Mouse (Mus musculus): Measurements from ENCODE around the gene Arl14ep. TPM values are rescaled to one million over a fixed set of nuclear protein-coding genes. Genes with fewer than 3 reads are reported as not detected.
A peak's percentile ranks its signal among the peaks of the same experiment; 100 is the strongest.

The Arl14ep gene
- polyA plus RNA-seq, 1 experiment = 26.1 TPM

- Histone ChIP-seq H3K4me3 (ENCODE audit: insufficient read depth, low read length) (no peak overlapping the region), H3K4me1 (ENCODE audit: control insufficient read depth, insufficient read depth, low read length) (no peaks in the 10 kb centered on the region), H3K27ac (ENCODE audit: insufficient read depth, low read length) (no peak overlapping the region)
- TF ChIP-seq POLR2A (IDR thresholded peaks at IDR 0.05; ENCODE audit: extremely low read depth, insufficient read depth, low read length) = no peak
- no peak for TF ChIP-seq CTCF (IDR thresholded peaks at IDR 0.05; ENCODE audit: extremely low read depth, insufficient read depth, low read length)
Observed at GRCm38 (mm10) chr2:106959380-106959779, 14.8 kb downstream of the Arl14ep start.

- TF ChIP-seq CTCF (IDR thresholded peaks at IDR 0.05; ENCODE audit: extremely low read depth, insufficient read depth, low read length) = no peak
- TF ChIP-seq POLR2A (IDR thresholded peaks at IDR 0.05; ENCODE audit: extremely low read depth, insufficient read depth, low read length) = no peak
- no peak overlapping the region for H3K27ac ChIP-seq (ENCODE audit: insufficient read depth, low read length)
- no peaks in the 10 kb centered on the region for H3K4me1 ChIP-seq (ENCODE audit: control insufficient read depth, insufficient read depth, low read length)
- no peak overlapping the region for H3K4me3 ChIP-seq (ENCODE audit: insufficient read depth, low read length)
Observed at GRCm38 (mm10) chr2:106958916-106959315, 15.3 kb downstream of the Arl14ep start.

GRCm38 (mm10) chr2:106956146-106956545 is 18.1 kb downstream of the Arl14ep start:
- TF ChIP-seq CTCF (IDR thresholded peaks at IDR 0.05; ENCODE audit: extremely low read depth, insufficient read depth, low read length) = no peak
- TF ChIP-seq POLR2A (IDR thresholded peaks at IDR 0.05; ENCODE audit: extremely low read depth, insufficient read depth, low read length) = no peak
- H3K27ac ChIP-seq (ENCODE audit: insufficient read depth, low read length) = no peak overlapping the region
- no peaks in the 10 kb centered on the region for H3K4me1 ChIP-seq (ENCODE audit: control insufficient read depth, insufficient read depth, low read length)
- no peak overlapping the region for H3K4me3 ChIP-seq (ENCODE audit: insufficient read depth, low read length)

- Histone ChIP-seq H3K4me3 (ENCODE audit: insufficient read depth, low read length) (no peak overlapping the region), H3K4me1 (ENCODE audit: control insufficient read depth, insufficient read depth, low read length) (no peaks in the 10 kb centered on the region)
- no peak for TF ChIP-seq POLR2A (IDR thresholded peaks at IDR 0.05; ENCODE audit: extremely low read depth, insufficient read depth, low read length)
- peak; percentile 26; the same call in 1 of the 2 replicates for TF ChIP-seq CTCF (IDR thresholded peaks at IDR 0.05; ENCODE audit: extremely low read depth, insufficient read depth, low read length)
Observed at GRCm38 (mm10) chr2:106955621-106956020, 18.6 kb downstream of the Arl14ep start.

GRCm38 (mm10) chr2:106954975-106955374 is 19.2 kb downstream of the Arl14ep start:
- no peak for TF ChIP-seq CTCF (IDR thresholded peaks at IDR 0.05; ENCODE audit: extremely low read depth, insufficient read depth, low read length)
- no peak for TF ChIP-seq POLR2A (IDR thresholded peaks at IDR 0.05; ENCODE audit: extremely low read depth, insufficient read depth, low read length)
- H3K4me3 ChIP-seq (ENCODE audit: insufficient read depth, low read length) = no peak overlapping the region
- H3K4me1 ChIP-seq (ENCODE audit: control insufficient read depth, insufficient read depth, low read length) = no peaks in the 10 kb centered on the region
- H3K27ac ChIP-seq (ENCODE audit: insufficient read depth, low read length) = no peak overlapping the region

More at GRCm38 (mm10) chr2:106955621-106956020, 18.6 kb downstream of the Arl14ep start:
- H3K27ac ChIP-seq (ENCODE audit: insufficient read depth, low read length) = no peak overlapping the region

GRCm38 (mm10) chr2:106942451-106942850 is 31.8 kb downstream of the Arl14ep start:
- TF ChIP-seq CTCF (IDR thresholded peaks at IDR 0.05; ENCODE audit: extremely low read depth, insufficient read depth, low read length) = no peak
- TF ChIP-seq POLR2A (IDR thresholded peaks at IDR 0.05; ENCODE audit: extremely low read depth, insufficient read depth, low read length) = no peak
- H3K4me1 ChIP-seq (ENCODE audit: control insufficient read depth, insufficient read depth, low read length) = no peaks in the 10 kb centered on the region
- H3K27ac ChIP-seq (ENCODE audit: insufficient read depth, low read length) = no peak overlapping the region
- H3K4me3 ChIP-seq (ENCODE audit: insufficient read depth, low read length) = no peak overlapping the region

GRCm38 (mm10) chr2:106935681-106936080 is 38.5 kb downstream of the Arl14ep start:
- Histone ChIP-seq H3K4me3 (ENCODE audit: insufficient read depth, low read length) (no peak overlapping the region), H3K27ac (ENCODE audit: insufficient read depth, low read length) (no peak overlapping the region), H3K4me1 (ENCODE audit: control insufficient read depth, insufficient read depth, low read length) (no peaks in the 10 kb centered on the region)
- TF ChIP-seq POLR2A (IDR thresholded peaks at IDR 0.05; ENCODE audit: extremely low read depth, insufficient read depth, low read length) (no peak), CTCF (IDR thresholded peaks at IDR 0.05; ENCODE audit: extremely low read depth, insufficient read depth, low read length) (no peak)

GRCm38 (mm10) chr2:106929906-106930305 is 44.3 kb downstream of the Arl14ep start:
- Histone ChIP-seq H3K4me3 (ENCODE audit: insufficient read depth, low read length) (no peak overlapping the region), H3K27ac (ENCODE audit: insufficient read depth, low read length) (no peak overlapping the region), H3K4me1 (ENCODE audit: control insufficient read depth, insufficient read depth, low read length) (no peaks in the 10 kb centered on the region)
- TF ChIP-seq POLR2A (IDR thresholded peaks at IDR 0.05; ENCODE audit: extremely low read depth, insufficient read depth, low read length) (no peak), CTCF (IDR thresholded peaks at IDR 0.05; ENCODE audit: extremely low read depth, insufficient read depth, low read length) (no peak)

Other genes with a start within 250 kb of the Arl14ep start
- not detected in 2 replicates for gene Fshb, start 85.2 kb upstream of the Arl14ep start, polyA plus RNA-seq (2012; rRNA removed)